Mouse (Mus musculus) gastrocnemius, postnatal 4 days (tissue): Measurements from ENCODE around the gene Trak1. TPM values are rescaled to one million over a fixed set of nuclear protein-coding genes. Genes with fewer than 3 reads are reported as not detected.

ENCODE experiments used
- total RNA-seq, 2 experiments: library from RNA; stranded (reverse); gene quantifications; 2 replicates each; pipeline ENCODE4 v1.2.3; 2021

Gene Trak1
- total RNA-seq, 2 experiments from 2014 or later, result 193 to 204 TPM

Other genes with a start within 250 kb of the Trak1 start
- gene Ulk4, start 20.3 kb upstream of the Trak1 start, total RNA-seq, result 1 to 10 TPM; 2.2 to 2.3 TPM
- 1 to 10 TPM; 6.2 to 8.7 TPM for gene Cck, start 198.2 kb downstream of the Trak1 start, total RNA-seq